Mouse (Mus musculus): ENCODE results near the gene Prss36. TPM values are rescaled to one million over a fixed set of nuclear protein-coding genes. Genes with fewer than 3 reads are reported as not detected.

The Prss36 gene
- total and polyA plus RNA-seq, 3 experiments, result 1.7 to 5.1 TPM; not detected in 1

GRCm38 (mm10) chr7:127919290-127919689, 27.2 kb downstream of the Prss36 start:
- Histone ChIP-seq H3K9me3 (replicated peaks; ENCODE audit: insufficient read depth, low read length) (no peaks in the 10 kb centered on the region), H3K9ac (ENCODE audit: control insufficient read depth, low read depth, low read length, poor library complexity, severe bottlenecking) (no peak overlapping the region), H3K36me3 (ENCODE audit: control insufficient read depth in 1 of 2, insufficient read depth in 2 of 2, low read length in 2 of 2) (peaks cover 2 to 13% of the 10 kb centered on the region in 2 experiments; a peak in 3 of 4 replicates), H3K4me1 (ENCODE audit: control insufficient read depth in 1 of 2, insufficient read depth in 2 of 2, low read length in 2 of 2) (peaks cover 0 to 11% of the 10 kb centered on the region in 2 experiments; a peak in 2 of 4 replicates), H3K27me3 (ENCODE audit: control insufficient read depth in 1 of 2, insufficient read depth in 2 of 2, low read length in 2 of 2) (no peaks in the 10 kb centered on the region), H3K27ac (ENCODE audit: control insufficient read depth, low read depth, low read length) (no peak overlapping the region), H3K4me3 (ENCODE audit: control insufficient read depth in 1 of 2, insufficient read depth in 1 of 2, low read depth in 2 of 2, low read length in 2 of 2) (no peak overlapping the region), H3K79me2 (ENCODE audit: control insufficient read depth, insufficient read depth, low read length, poor library complexity) (no peaks in the 10 kb centered on the region)
- DNase-seq (ENCODE audit: low read depth, low spot score), result peak; percentile 54
- TF ChIP-seq TCF12 (IDR thresholded peaks at IDR 0.05; ENCODE audit: low read depth, low read length), result no peak
- TF ChIP-seq MAX (IDR thresholded peaks at IDR 0.05; ENCODE audit: low read length), result no peak
- no peak for TF ChIP-seq E2F4 (IDR thresholded peaks at IDR 0.05; ENCODE audit: borderline replicate concordance, low read depth, low read length)
- TF ChIP-seq USF2 (IDR thresholded peaks at IDR 0.05; ENCODE audit: borderline replicate concordance in 1 of 2, insufficient read depth in 1 of 2, low read depth in 1 of 2, low read length in 2 of 2), result no peak
- TF ChIP-seq USF1 (IDR thresholded peaks at IDR 0.05; ENCODE audit: low read depth, low read length), result no peak
- peak; percentile 58 for TF ChIP-seq GATA1 (IDR thresholded peaks at IDR 0.05; ENCODE audit: low read depth, low read length)
- TF ChIP-seq CTCF (IDR thresholded peaks at IDR 0.05 in 2 of 3, conservative IDR thresholded peaks at IDR 0.05 in 1 of 3; ENCODE audit: control insufficient read depth in 1 of 3, insufficient read depth in 1 of 3, low read depth in 2 of 3, low read length in 3 of 3, poor library complexity in 1 of 3, severe bottlenecking in 1 of 3), result peak; percentile 50 to 69 (median 56); a peak in 5 of 6 replicates
- no peak for TF ChIP-seq RCOR1 (IDR thresholded peaks at IDR 0.05; ENCODE audit: low read depth, low read length)
- no peak for TF ChIP-seq MYB (IDR thresholded peaks at IDR 0.05; ENCODE audit: low read depth, low read length)
- no peak for TF ChIP-seq MXI1 (IDR thresholded peaks at IDR 0.05; ENCODE audit: low read depth, low read length)
- TF ChIP-seq POLR2A (IDR thresholded peaks at IDR 0.05; ENCODE audit: control insufficient read depth in 1 of 2, insufficient read depth in 1 of 2, low read depth in 1 of 2, low read length in 2 of 2, poor library complexity in 1 of 2), result no peak
- TF ChIP-seq ZKSCAN1 (IDR thresholded peaks at IDR 0.05; ENCODE audit: low read depth, low read length), result no peak
- no peak for TF ChIP-seq ZC3H11A (IDR thresholded peaks at IDR 0.05; ENCODE audit: low read depth, low read length)
- TF ChIP-seq GABPA (IDR thresholded peaks at IDR 0.05; ENCODE audit: low read depth, low read length), result no peak
- no peak for TF ChIP-seq SIN3A (IDR thresholded peaks at IDR 0.05; ENCODE audit: low read length)
- TF ChIP-seq ZNF384 (IDR thresholded peaks at IDR 0.05; ENCODE audit: low read depth, low read length), result no peak
- peak; percentile 15 for TF ChIP-seq RAD21 (IDR thresholded peaks at IDR 0.05; ENCODE audit: low read depth, low read length)
- no peak for TF ChIP-seq ZMIZ1 (IDR thresholded peaks at IDR 0.05; ENCODE audit: low read depth, low read length)
- TF ChIP-seq CHD1 (IDR thresholded peaks at IDR 0.05; ENCODE audit: low read depth, low read length), result no peak
- no peak for TF ChIP-seq NRF1 (IDR thresholded peaks at IDR 0.05; ENCODE audit: insufficient read depth, low read depth, low read length, poor library complexity, severe bottlenecking)
- no peak for TF ChIP-seq TBP (IDR thresholded peaks at IDR 0.05; ENCODE audit: low read depth, low read length)
- no peak for TF ChIP-seq JUND (IDR thresholded peaks at IDR 0.05; ENCODE audit: low read depth, low read length)
- no peak for TF ChIP-seq KAT2A (conservative IDR thresholded peaks at IDR 0.05; ENCODE audit: low read depth, low read length)
- TF ChIP-seq NELFE (IDR thresholded peaks at IDR 0.05; ENCODE audit: low read depth, low read length), result no peak

Data from MEL (cell line).